Mouse (Mus musculus) adrenal gland, postnatal 10 days (tissue): ENCODE data around the gene Sorl1. TPM values are rescaled to one million over a fixed set of nuclear protein-coding genes. Genes with fewer than 3 reads are reported as not detected.

Source experiments
- DNase-seq: peaks from one replicate; pipeline ENCODE4 v3.0.0; 2021; ENCODE audit warnings: mixed read lengths
- total RNA-seq, 2 experiments: library from RNA; stranded (reverse); gene quantifications; 2 replicates each; pipeline ENCODE4 v1.2.3; 2021

Gene Sorl1
- total RNA-seq, 2 experiments from 2014 or later: 10.4 to 17.5 TPM

GRCm38 (mm10) chr9:42053591-42054190 is 70.4 kb downstream of the Sorl1 start:
- no peak for DNase-seq

- peak; percentile 73 for DNase-seq
Measured at GRCm38 (mm10) chr9:42052713-42053356, 71.3 kb downstream of the Sorl1 start.

- DNase-seq: no peak
Measured at GRCm38 (mm10) chr9:42048542-42048941, 75.6 kb downstream of the Sorl1 start.

GRCm38 (mm10) chr9:42047786-42048185 is 76.3 kb downstream of the Sorl1 start:
- no peak for DNase-seq

GRCm38 (mm10) chr9:42046248-42046647 is 77.8 kb downstream of the Sorl1 start:
- DNase-seq: no peak

- no peak for DNase-seq
Measured at GRCm38 (mm10) chr9:42044651-42045050, 79.4 kb downstream of the Sorl1 start.

GRCm38 (mm10) chr9:42043934-42044333 is 80.2 kb downstream of the Sorl1 start:
- no peak for DNase-seq

- no peak for DNase-seq
Measured at GRCm38 (mm10) chr9:42039000-42039992, 84.8 kb downstream of the Sorl1 start.

GRCm38 (mm10) chr9:42036885-42037284 is 87.2 kb downstream of the Sorl1 start:
- DNase-seq: no peak

GRCm38 (mm10) chr9:42035995-42036394 is 88.1 kb downstream of the Sorl1 start:
- peak; percentile 65 for DNase-seq

GRCm38 (mm10) chr9:42035213-42035765 is 88.8 kb downstream of the Sorl1 start:
- peak; percentile 11 for DNase-seq

GRCm38 (mm10) chr9:42034116-42034520 is 90.0 kb downstream of the Sorl1 start:
- DNase-seq: no peak

GRCm38 (mm10) chr9:42033291-42034115 is 90.6 kb downstream of the Sorl1 start:
- no peak for DNase-seq

- no peak for DNase-seq
Measured at GRCm38 (mm10) chr9:42032419-42032818, 91.7 kb downstream of the Sorl1 start.

- no peak for DNase-seq
Measured at GRCm38 (mm10) chr9:42028807-42029206, 95.3 kb downstream of the Sorl1 start.

GRCm38 (mm10) chr9:42024257-42024656 is 99.8 kb downstream of the Sorl1 start:
- no peak for DNase-seq

GRCm38 (mm10) chr9:42023383-42023782 is 100.7 kb downstream of the Sorl1 start:
- no peak for DNase-seq

- DNase-seq: no peak
Measured at GRCm38 (mm10) chr9:42022318-42022717, 101.8 kb downstream of the Sorl1 start.

GRCm38 (mm10) chr9:42019308-42020031 is 104.6 kb downstream of the Sorl1 start:
- DNase-seq: no peak

- no peak for DNase-seq
Measured at GRCm38 (mm10) chr9:42008501-42008900, 115.6 kb downstream of the Sorl1 start.

GRCm38 (mm10) chr9:42005101-42005500 is 119.0 kb downstream of the Sorl1 start:
- peak; percentile 27 for DNase-seq
